Mouse (Mus musculus): ENCODE measurements at regions not wholly inside any gene's neighbourhood (a gene's known extent, or its start where the extent isn't known, plus 50 kb on each side); places are given as distances from the start of the nearest gene placed in this dataset.

- no peak for DNase-seq (ENCODE audit: low spot score in 2 of 2)
Measured at GRCm38 (mm10) chr4:31824518-31825437, 139.1 kb upstream of the Map3k7 start.

GRCm38 (mm10) chr4:31825438-31825830, 138.5 kb upstream of the Map3k7 start:
- DNase-seq (ENCODE audit: low spot score in 2 of 2) = no peak

GRCm38 (mm10) chr4:31826661-31827060, 137.2 kb upstream of the Map3k7 start:
- no peak for DNase-seq (ENCODE audit: low spot score in 2 of 2)

- no peak for DNase-seq (ENCODE audit: low spot score in 2 of 2)
Measured at GRCm38 (mm10) chr4:31827266-31827665, 136.6 kb upstream of the Map3k7 start.

GRCm38 (mm10) chr4:31830241-31830640, 133.7 kb upstream of the Map3k7 start:
- DNase-seq (ENCODE audit: low spot score in 2 of 2) = no peak

- no peak for DNase-seq (ENCODE audit: low spot score in 2 of 2)
Measured at GRCm38 (mm10) chr4:31831469-31831868, 132.4 kb upstream of the Map3k7 start.

GRCm38 (mm10) chr4:31833828-31834227, 130.1 kb upstream of the Map3k7 start:
- no peak for DNase-seq (ENCODE audit: low spot score in 2 of 2)

- DNase-seq (ENCODE audit: low spot score in 2 of 2) = no peak
Measured at GRCm38 (mm10) chr4:31835051-31835450, 128.8 kb upstream of the Map3k7 start.

- no peak for DNase-seq (ENCODE audit: low spot score in 2 of 2)
Measured at GRCm38 (mm10) chr4:31838592-31838991, 125.3 kb upstream of the Map3k7 start.

- DNase-seq (ENCODE audit: low spot score in 2 of 2) = no peak
Measured at GRCm38 (mm10) chr4:31849763-31850162, 114.1 kb upstream of the Map3k7 start.

GRCm38 (mm10) chr4:31851006-31851405, 112.9 kb upstream of the Map3k7 start:
- peak in 1 of 2 experiments; percentile 6 for DNase-seq (ENCODE audit: low spot score in 2 of 2)

GRCm38 (mm10) chr4:31853851-31854250, 110.0 kb upstream of the Map3k7 start:
- no peak for DNase-seq (ENCODE audit: low spot score in 2 of 2)

GRCm38 (mm10) chr4:31860389-31860788, 103.5 kb upstream of the Map3k7 start:
- DNase-seq (ENCODE audit: low spot score in 2 of 2) = no peak

- DNase-seq (ENCODE audit: low spot score in 2 of 2) = no peak
Measured at GRCm38 (mm10) chr4:31861172-31861571, 102.7 kb upstream of the Map3k7 start.

GRCm38 (mm10) chr4:31872985-31873983, 90.6 kb upstream of the Map3k7 start:
- no peak for DNase-seq (ENCODE audit: low spot score in 2 of 2)

- DNase-seq (ENCODE audit: low spot score in 2 of 2) = no peak
Measured at GRCm38 (mm10) chr4:31877389-31877788, 86.5 kb upstream of the Map3k7 start.

- DNase-seq (ENCODE audit: low spot score in 2 of 2) = no peak
Measured at GRCm38 (mm10) chr4:31878493-31879191, 85.3 kb upstream of the Map3k7 start.

GRCm38 (mm10) chr4:31879192-31879585, 84.7 kb upstream of the Map3k7 start:
- DNase-seq (ENCODE audit: low spot score in 2 of 2) = no peak

- no peak for DNase-seq (ENCODE audit: low spot score in 2 of 2)
Measured at GRCm38 (mm10) chr4:31880213-31880612, 83.7 kb upstream of the Map3k7 start.

- no peak for DNase-seq (ENCODE audit: low spot score in 2 of 2)
Measured at GRCm38 (mm10) chr4:31889673-31890072, 74.2 kb upstream of the Map3k7 start.

GRCm38 (mm10) chr4:31909086-31909673, 54.7 kb upstream of the Map3k7 start:
- DNase-seq (ENCODE audit: low spot score in 2 of 2) = no peak
